Mouse (Mus musculus) adrenal gland, postnatal 0 days (tissue): ENCODE results near the gene Spryd7. TPM values are rescaled to one million over a fixed set of nuclear protein-coding genes. Genes with fewer than 3 reads are reported as not detected.

Experiments used
- polyA plus RNA-seq: library from polyadenylated mRNA; unstranded; fragments of >200 nt; fragmentation: Nextera tagmentation; extraction: Ambion mirVana; gene quantifications from 2 replicates; pipeline ENCODE4 v1.2.1, GENCODE M21; 2015

Gene Spryd7
- polyA plus RNA-seq: 29.9 and 31.7 TPM in 2 replicates

GRCm38 (mm10) chr14:61556289-61557147, at the start of gene Spryd7:
Gene Spryd7, minus strand, starts transcription at chr14:61556886.

GRCm38 (mm10) chr14:61597968-61598367, 41.3 kb upstream of the Spryd7 start, which contains the start of gene Trim13:
Gene Trim13, plus strand, starts transcription at chr14:61598247.

Other genes with a start within 250 kb of the Spryd7 start
- 1.7 and 3.5 TPM in 2 replicates for gene Arl11, start 247.1 kb downstream of the Spryd7 start, polyA plus RNA-seq
- 15.2 and 15.6 TPM in 2 replicates for gene Ebpl, start 196.4 kb downstream of the Spryd7 start, polyA plus RNA-seq
- gene Kpna3, start 117.0 kb downstream of the Spryd7 start, polyA plus RNA-seq: 17.4 and 22.7 TPM in 2 replicates
- 22.5 and 23.7 TPM in 2 replicates for gene Trim13, start 41.4 kb upstream of the Spryd7 start, polyA plus RNA-seq
- 0.57 and 0.58 TPM in 2 replicates for gene Kcnrg, start 50.6 kb upstream of the Spryd7 start, polyA plus RNA-seq